Mouse (Mus musculus) kidney, adult 2 months (tissue): ENCODE data around the gene Phc1. TPM values are rescaled to one million over a fixed set of nuclear protein-coding genes. Genes with fewer than 3 reads are reported as not detected.
A peak's percentile ranks its signal among the peaks of the same experiment; 100 is the strongest.

ENCODE experiments used
- DNase-seq: peaks from one replicate; pipeline ENCODE4 v3.0.0; 2021
- H3K27ac ChIP-seq: fragments of 200-500 bp; 2 replicates; pipeline ENCODE4 v1.5.1; 2012; ENCODE audit warnings: low read depth, low read length, control low read depth, inconsistent platforms; ENCODE audit not compliant: insufficient read depth
- H3K27me3 ChIP-seq: fragments of 200-500 bp; replicated peaks from 2 replicates; pipeline ENCODE4 v1.6.1; 2012; ENCODE audit warnings: mild to moderate bottlenecking, moderate library complexity, low read length, inconsistent platforms; ENCODE audit not compliant: control insufficient read depth, insufficient read depth
- H3K36me3 ChIP-seq: fragments of 200-500 bp; 2 replicates; pipeline ENCODE4 v1.6.1; 2012; ENCODE audit warnings: mild to moderate bottlenecking, moderate library complexity, low read length, inconsistent platforms; ENCODE audit not compliant: control insufficient read depth, insufficient read depth
- H3K4me1 ChIP-seq: fragments of 200-500 bp; 2 replicates; pipeline ENCODE4 v1.6.1; 2011; ENCODE audit warnings: low read length; ENCODE audit not compliant: control insufficient read depth, insufficient read depth
- H3K4me3 ChIP-seq: fragments of 200-500 bp; 2 replicates; pipeline ENCODE4 v1.5.1; 2011; ENCODE audit warnings: mild to moderate bottlenecking, low read depth, low read length, control low read depth; ENCODE audit not compliant: insufficient read depth
- CTCF ChIP-seq: fragments of 200-500 bp; conservative IDR thresholded peaks from 2 replicates; pipeline ENCODE4 v1.5.1; 2011; ENCODE audit warnings: low read depth, mild to moderate bottlenecking, control low read depth, low read length, moderate library complexity, mixed read lengths; ENCODE audit not compliant: insufficient read depth, insufficient read length
- POLR2A ChIP-seq: fragments of 200-500 bp; IDR thresholded peaks from one replicate; pipeline ENCODE4 v1.6.1; 2011; ENCODE audit warnings: low read depth, low read length, control low read depth
- WGBS: fragments of 180-500 bp; shearing (Covaris S2); methylation state at CpG from one replicate; pipeline ENCODE4 v1.1.7; 2018; 5-methylcytosine and 5-hydroxymethylcytosine counted together
- polyA plus RNA-seq: library from polyadenylated mRNA; depleted of rRNA; stranded (reverse); fragments of >200 nt; gene quantifications from 2 replicates; pipeline ENCODE4 v1.2.3, GENCODE M21; 2012

The Phc1 gene
- polyA plus RNA-seq, 1 experiment: 27.4 TPM

DNA sequence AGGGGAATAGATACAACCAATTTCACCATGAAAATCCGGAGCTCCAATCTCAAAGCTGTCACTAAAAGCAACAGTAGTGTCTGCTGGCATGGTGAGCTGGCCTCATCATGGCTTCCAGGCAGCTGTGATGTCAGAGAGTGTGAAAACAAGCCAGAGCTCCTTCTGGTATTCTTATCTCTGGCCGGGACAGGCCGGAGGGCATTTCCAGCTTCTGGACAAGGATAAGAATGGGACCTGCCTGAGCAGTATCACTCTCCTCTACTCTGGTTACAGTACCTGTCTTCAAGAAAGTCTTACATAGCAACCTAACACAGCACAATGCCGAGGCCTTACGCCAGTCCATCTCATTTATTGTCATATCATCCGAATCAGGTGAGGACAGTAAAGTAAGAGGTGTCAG lies 5.4 kb upstream of the Phc1 start:
- TF ChIP-seq CTCF: no peak
- TF ChIP-seq POLR2A: no peak
- no peak overlapping the region for H3K4me3 ChIP-seq
- H3K27ac ChIP-seq: no peak overlapping the region
- no peaks in the 10 kb centered on the region for H3K27me3 ChIP-seq
- no peak for DNase-seq
- no peaks in the 10 kb centered on the region for H3K36me3 ChIP-seq
- no peaks in the 10 kb centered on the region; the same call in 1 of the 2 replicates for H3K4me1 ChIP-seq
- 81% methylated on average over 6 of the region's 6 CpGs for WGBS

DNA sequence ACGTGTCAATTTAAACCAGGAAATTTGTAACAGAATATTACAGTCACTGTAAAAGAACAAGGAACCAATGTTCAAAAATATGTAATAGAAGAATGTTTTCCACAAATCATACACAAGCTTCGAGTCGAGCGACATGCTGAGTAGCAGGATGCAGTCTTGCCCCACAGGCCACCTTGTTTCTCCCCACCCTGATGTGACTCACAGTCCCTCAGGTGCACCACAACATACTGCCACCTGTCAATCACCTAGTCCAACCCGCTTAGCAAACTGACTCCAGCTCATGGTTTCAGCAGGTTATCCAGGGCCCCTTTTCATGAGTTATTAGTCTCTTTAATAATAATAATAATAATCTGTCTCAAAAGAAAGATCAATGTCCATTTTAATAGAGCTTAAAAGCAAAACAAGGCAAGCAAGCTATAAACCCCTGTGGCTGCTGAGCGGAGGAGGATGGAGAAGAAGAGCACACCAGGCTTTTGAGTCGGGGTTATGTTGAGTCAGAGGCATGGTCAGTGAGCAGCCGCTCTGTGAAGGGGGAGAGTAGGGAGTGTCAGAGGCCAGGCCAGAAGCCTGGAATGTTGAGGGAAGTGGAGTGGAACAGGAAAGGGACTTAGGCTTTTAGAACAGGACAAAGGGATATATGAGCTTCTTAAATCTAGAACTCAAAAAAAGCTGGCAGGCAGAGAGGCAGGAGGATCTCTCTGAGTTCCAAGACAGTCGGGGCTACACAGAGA lies 4.2 kb upstream of the Phc1 start:
- 42% methylated on average over 9 of the region's 9 CpGs for WGBS
- H3K27ac ChIP-seq: no peak overlapping the region

DNA sequence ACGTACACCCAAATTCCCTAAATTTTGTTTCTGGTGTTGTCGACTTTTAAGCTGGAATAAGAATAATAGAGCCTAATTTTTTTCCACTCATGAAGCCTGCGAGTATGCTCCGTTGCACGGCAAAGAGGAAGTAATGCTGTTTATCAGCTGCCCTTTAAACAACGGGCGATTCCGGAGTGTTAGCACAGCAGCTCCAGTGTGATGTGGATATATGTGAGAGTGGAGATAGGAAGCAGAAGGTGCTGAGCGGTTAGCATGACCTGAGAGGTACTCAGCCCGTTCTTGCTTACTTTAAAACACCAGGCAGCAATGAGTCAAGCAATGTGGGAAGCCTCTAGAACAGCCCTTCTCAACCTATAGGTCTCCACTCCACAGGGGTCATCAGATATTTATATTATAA lies 3.4 kb upstream of the Phc1 start:
- Histone ChIP-seq H3K36me3 (no peaks in the 10 kb centered on the region), H3K27me3 (no peaks in the 10 kb centered on the region), H3K4me3 (no peak overlapping the region), H3K4me1 (peaks cover 5% of the 10 kb centered on the region; the same call in 1 of the 2 replicates), H3K27ac (no peak overlapping the region)
- TF ChIP-seq CTCF: no peak
- TF ChIP-seq POLR2A: no peak
- WGBS: 34% methylated on average over 10 of the region's 10 CpGs
- no peak for DNase-seq

More for the DNA sequence above, 4.2 kb upstream of the Phc1 start:
- no peak overlapping the region for H3K4me3 ChIP-seq
- H3K4me1 ChIP-seq: peaks cover 4% of the 10 kb centered on the region; the same call in 1 of the 2 replicates
- no peaks in the 10 kb centered on the region for H3K36me3 ChIP-seq
- no peak for TF ChIP-seq CTCF
- TF ChIP-seq POLR2A: no peak
- DNase-seq: no peak
- no peaks in the 10 kb centered on the region for H3K27me3 ChIP-seq

DNA sequence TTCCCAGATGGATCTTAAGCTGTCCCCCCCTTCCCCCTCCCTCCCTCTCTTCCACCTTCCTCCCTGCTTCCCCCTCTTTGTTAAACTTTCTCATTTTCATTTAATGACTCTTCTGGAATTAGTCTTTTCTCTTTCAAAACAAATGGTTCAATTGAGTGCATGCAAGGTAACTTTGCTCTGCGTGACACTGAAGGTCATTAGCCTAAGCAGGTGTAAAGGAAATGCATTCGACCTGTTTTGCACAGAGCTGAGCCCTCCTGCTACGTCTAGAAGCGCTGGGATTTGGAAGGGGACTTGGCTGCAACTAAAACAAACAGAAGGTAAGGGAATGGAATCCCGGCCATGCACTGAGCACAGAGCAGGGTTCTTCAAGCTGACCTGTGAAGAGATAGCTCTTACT lies 1.8 kb upstream of the Phc1 start:
- Histone ChIP-seq H3K27ac (no peak overlapping the region), H3K4me3 (no peak overlapping the region), H3K4me1 (peaks cover 10% of the 10 kb centered on the region; the same call in 1 of the 2 replicates), H3K36me3 (no peaks in the 10 kb centered on the region), H3K27me3 (no peaks in the 10 kb centered on the region)
- WGBS: 44% methylated on average over 5 of the region's 5 CpGs
- TF ChIP-seq POLR2A (no peak), CTCF (no peak)
- no peak for DNase-seq

DNA sequence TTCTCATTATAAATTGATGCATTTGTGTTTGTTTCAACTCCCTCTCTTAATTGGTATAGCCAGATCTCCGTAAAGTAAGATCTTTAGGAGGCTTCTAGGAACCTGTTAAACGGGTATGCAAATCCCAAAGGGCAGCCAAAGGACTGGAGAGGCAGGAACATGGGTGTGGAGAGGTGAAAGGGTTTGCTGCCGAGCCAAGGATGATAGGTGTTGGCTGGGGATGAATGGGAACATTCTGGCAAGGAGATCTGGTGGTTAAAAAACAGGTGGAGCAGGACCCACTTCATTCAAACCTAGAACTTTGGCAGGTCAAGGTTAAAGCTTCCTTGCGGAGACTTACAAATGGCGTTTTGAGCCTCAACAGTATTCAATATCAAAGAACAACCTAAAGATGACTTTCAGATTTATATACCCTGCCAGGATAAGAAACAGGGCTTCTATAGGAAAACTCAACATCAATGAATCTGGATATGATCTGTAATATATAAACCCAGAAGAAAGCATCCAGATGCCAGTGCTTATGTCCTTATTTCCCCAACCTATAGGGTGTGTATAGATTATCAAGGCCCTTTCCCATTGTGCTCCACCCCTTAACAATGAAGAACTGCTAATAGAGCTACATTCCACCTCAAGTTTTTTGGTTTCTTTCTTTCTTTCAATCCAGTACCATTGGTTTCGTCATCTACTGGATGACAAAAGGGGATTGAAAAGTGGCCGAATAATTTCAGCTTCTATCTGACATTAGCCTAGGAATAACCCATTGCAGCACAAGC lies 863 bp upstream of the Phc1 start:
- 47% methylated on average over 7 of the region's 7 CpGs for WGBS
- peaks cover 10% of the 10 kb centered on the region; the same call in 1 of the 2 replicates for H3K4me1 ChIP-seq
- no peak overlapping the region for H3K27ac ChIP-seq
- no peak overlapping the region for H3K4me3 ChIP-seq
- H3K27me3 ChIP-seq: no peaks in the 10 kb centered on the region
- TF ChIP-seq POLR2A: no peak
- no peak for TF ChIP-seq CTCF
- no peaks in the 10 kb centered on the region for H3K36me3 ChIP-seq
- DNase-seq: peak; percentile 47

DNA sequence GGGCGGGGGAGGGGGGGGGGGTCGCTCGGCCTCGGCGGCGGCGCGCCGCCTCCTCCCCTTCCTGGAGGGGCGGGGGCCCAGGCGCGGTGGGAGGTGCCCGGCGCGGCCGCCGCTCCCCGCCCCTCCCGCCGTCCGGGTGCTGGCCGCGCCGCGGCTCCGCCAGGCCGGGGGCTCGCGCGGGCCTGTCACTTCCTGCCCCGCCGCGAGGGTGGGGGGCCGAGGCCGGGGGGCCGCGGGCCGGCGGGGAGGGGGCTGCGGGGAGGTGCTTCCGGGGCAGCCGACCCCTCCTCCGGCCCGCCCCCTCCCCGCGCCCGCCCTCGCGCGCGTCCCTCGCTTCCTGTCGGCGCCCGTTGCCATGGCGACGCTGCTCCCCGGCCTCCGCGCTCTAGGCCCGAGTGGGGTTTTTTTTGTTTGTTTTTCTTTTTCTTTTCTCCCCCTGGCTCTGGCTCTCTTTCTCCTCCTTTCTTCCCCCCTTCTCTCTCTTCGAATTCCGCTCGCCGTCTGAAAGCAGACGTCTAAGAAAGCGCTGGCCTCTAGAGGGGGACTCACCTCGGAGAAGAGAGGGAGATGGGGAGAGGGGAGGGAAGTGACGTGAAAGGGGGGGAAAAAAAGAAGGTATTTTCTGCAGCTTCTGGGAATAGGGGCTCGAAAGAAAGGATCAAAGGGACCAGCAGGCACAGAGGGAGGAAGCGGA lies 566 bp downstream of the Phc1 start:
- 2% methylated on average over 47 of the region's 71 CpGs for WGBS
- H3K4me3 ChIP-seq: peak overlapping the region; percentile 99
- peak; percentile 90 for DNase-seq
- no peaks in the 10 kb centered on the region for H3K36me3 ChIP-seq
- peaks cover 12% of the 10 kb centered on the region; the same call in 1 of the 2 replicates for H3K4me1 ChIP-seq
- TF ChIP-seq CTCF (no peak), POLR2A (no peak)
- peak overlapping the region; percentile 54 for H3K27ac ChIP-seq
- no peaks in the 10 kb centered on the region for H3K27me3 ChIP-seq
